Mouse (Mus musculus): Measurements from ENCODE around the gene Myo9a. TPM values are rescaled to one million over a fixed set of nuclear protein-coding genes. Genes with fewer than 3 reads are reported as not detected.
A peak's percentile ranks its signal among the peaks of the same experiment; 100 is the strongest.
"Not testable (repeated sequence)": the region's sequence is repeated elsewhere in the genome, so short reads cannot be mapped to it uniquely, and the experiment has no call there.

The Myo9a gene
- total and polyA plus RNA-seq, 3 experiments, result 0.82 to 35.7 (median 27.4) TPM

DNA sequence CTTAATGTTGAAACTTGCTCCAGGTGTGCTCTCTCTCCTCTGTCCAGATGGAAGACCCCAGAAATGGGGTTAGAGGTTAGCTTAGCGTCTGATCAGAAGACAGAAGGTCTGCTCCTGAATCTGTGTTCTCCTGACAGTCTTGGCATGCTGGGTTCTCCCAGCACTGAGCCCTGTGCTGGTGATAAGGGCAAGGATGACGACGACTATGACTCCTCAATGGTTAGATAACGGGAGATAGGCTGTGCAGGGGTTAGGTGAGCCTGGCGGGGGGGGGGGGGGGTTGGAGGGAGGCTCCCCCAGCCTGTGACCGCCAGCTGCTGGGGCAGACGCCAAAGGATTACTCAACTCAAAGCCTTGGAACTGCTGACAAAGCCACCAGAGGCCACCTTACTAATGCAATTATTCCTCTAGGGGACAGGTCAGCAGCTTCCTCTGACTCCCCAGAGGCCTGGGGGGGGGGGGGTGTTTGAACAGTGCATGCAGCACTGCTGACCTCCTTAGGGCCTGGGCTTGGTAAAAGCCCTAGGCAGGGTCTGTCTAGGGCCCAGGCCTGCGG is 201.9 kb downstream of the Myo9a start:
- no peaks in the 10 kb centered on the region for H3K4me1 ChIP-seq (ENCODE audit: insufficient read depth, low read depth, low read length)
- H3K4me3 ChIP-seq (ENCODE audit: low read depth, low read length), result no peak overlapping the region
- H3K9me3 ChIP-seq (replicated peaks), result no peaks in the 10 kb centered on the region
- H3K27me3 ChIP-seq (ENCODE audit: insufficient read depth, low read length), result peaks cover 45% of the 10 kb centered on the region
- DNase-seq (ENCODE audit: low spot score) (no peak), ATAC-seq (ENCODE audit: extremely low read depth, insufficient number of reproducible peaks, low FRiP score, poor library complexity, severe bottlenecking) (no peak)
- no peaks in the 10 kb centered on the region for H3K36me3 ChIP-seq (replicated peaks)
- TF ChIP-seq TAL1 (conservative IDR thresholded peaks at IDR 0.05; ENCODE audit: low read depth, low read length) (no peak), GATA1 (IDR thresholded peaks at IDR 0.05; ENCODE audit: borderline replicate concordance, low read length) (no peak), CTCF (IDR thresholded peaks at IDR 0.05; ENCODE audit: low read depth, low read length) (no peak), POLR2AphosphoS5 (IDR thresholded peaks at IDR 0.05; ENCODE audit: insufficient replicate concordance, low read depth, low read length) (no peak), GATA2 (IDR thresholded peaks at IDR 0.05; ENCODE audit: borderline replicate concordance, low read depth, low read length) (no peak)

DNA sequence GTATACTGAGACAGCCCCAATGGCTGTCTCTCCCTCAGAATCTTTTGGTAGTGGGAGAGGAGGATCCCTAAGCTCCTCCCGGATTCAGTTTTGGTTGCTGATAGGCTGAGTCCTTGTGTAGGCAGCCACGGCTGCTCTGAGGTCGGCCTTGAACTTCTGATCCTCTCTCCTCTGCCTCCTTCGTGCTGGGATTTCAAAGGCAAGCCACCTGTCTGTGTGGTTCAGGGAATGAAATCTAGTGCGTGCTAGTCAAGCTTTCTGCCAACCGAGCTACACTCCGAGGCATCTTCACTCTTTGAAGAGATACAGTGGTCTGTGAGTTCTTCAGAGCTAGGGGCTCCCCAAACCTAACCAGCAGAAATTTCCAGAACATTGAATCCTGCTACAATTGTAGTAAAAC is 202.9 kb downstream of the Myo9a start:
- TF ChIP-seq GATA2 (IDR thresholded peaks at IDR 0.05; ENCODE audit: borderline replicate concordance, low read depth, low read length), result no peak
- no peak for TF ChIP-seq CTCF (IDR thresholded peaks at IDR 0.05; ENCODE audit: low read depth, low read length)
- Histone ChIP-seq H3K27me3 (ENCODE audit: insufficient read depth, low read length) (peaks cover 53% of the 10 kb centered on the region), H3K4me1 (ENCODE audit: insufficient read depth, low read depth, low read length) (no peaks in the 10 kb centered on the region), H3K4me3 (ENCODE audit: low read depth, low read length) (no peak overlapping the region), H3K36me3 (replicated peaks) (no peaks in the 10 kb centered on the region), H3K9me3 (replicated peaks) (no peaks in the 10 kb centered on the region)
- DNase-seq (ENCODE audit: low spot score), result no peak
- no peak for ATAC-seq (ENCODE audit: extremely low read depth, insufficient number of reproducible peaks, low FRiP score, poor library complexity, severe bottlenecking)

DNA sequence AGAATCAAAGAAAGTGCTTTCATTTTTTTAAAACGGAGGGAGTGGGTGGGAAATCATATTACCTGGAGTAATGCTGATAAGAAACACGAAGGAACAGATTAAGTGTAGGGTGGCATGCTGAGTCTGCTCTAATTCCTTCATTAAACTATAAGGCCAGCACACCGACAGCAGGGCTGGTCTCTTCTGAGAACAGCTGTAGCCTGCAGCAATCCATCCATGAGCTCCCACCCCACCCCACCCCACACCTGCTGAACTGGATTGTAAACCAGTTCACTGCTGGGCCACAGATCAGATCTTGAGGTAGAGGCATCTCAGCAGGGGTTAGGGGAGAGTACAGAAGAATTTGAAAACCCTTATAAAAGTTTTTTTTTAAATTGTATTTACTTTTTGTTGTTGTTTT is 204.5 kb downstream of the Myo9a start:
- no peak for DNase-seq (ENCODE audit: low spot score)
- ATAC-seq (ENCODE audit: extremely low read depth, insufficient number of reproducible peaks, low FRiP score, poor library complexity, severe bottlenecking), result no peak
- no peaks in the 10 kb centered on the region for H3K9me3 ChIP-seq (replicated peaks)
- no peaks in the 10 kb centered on the region for H3K36me3 ChIP-seq (replicated peaks)
- H3K27me3 ChIP-seq (ENCODE audit: insufficient read depth, low read length), result peaks cover 44% of the 10 kb centered on the region
- no peaks in the 10 kb centered on the region for H3K4me1 ChIP-seq (ENCODE audit: insufficient read depth, low read depth, low read length)
- TF ChIP-seq CTCF (IDR thresholded peaks at IDR 0.05; ENCODE audit: low read depth, low read length) (no peak), GATA2 (IDR thresholded peaks at IDR 0.05; ENCODE audit: borderline replicate concordance, low read depth, low read length) (no peak), GATA1 (IDR thresholded peaks at IDR 0.05; ENCODE audit: borderline replicate concordance, low read length) (no peak), POLR2AphosphoS5 (IDR thresholded peaks at IDR 0.05; ENCODE audit: insufficient replicate concordance, low read depth, low read length) (no peak), TAL1 (conservative IDR thresholded peaks at IDR 0.05; ENCODE audit: low read depth, low read length) (no peak)
- no peak overlapping the region for H3K4me3 ChIP-seq (ENCODE audit: low read depth, low read length)

DNA sequence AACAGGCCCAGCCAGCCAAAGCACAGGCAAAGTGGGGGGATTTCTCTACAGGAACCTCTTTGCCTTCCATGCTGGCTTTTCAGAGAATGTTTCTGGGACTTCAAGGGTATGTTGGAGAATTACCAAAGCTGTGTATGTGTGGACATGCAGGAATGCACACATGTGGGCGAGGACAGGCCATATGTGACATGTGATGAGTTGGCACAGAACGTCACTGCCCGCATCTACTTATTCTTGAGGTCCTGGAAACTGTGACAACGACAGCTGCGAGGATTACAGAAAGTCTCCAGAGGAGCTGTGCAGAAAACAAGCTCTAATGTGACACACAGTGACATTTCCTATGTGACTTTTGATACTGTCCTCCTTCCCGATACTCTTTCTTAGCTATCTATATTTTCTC is 205.0 kb downstream of the Myo9a start:
- H3K9me3 ChIP-seq (replicated peaks), result no peaks in the 10 kb centered on the region
- no peak for DNase-seq (ENCODE audit: low spot score)
- H3K4me3 ChIP-seq (ENCODE audit: low read depth, low read length), result no peak overlapping the region
- H3K4me1 ChIP-seq (ENCODE audit: insufficient read depth, low read depth, low read length), result no peaks in the 10 kb centered on the region
- ATAC-seq (ENCODE audit: extremely low read depth, insufficient number of reproducible peaks, low FRiP score, poor library complexity, severe bottlenecking), result no peak
- no peak for TF ChIP-seq CTCF (IDR thresholded peaks at IDR 0.05; ENCODE audit: low read depth, low read length)
- no peak for TF ChIP-seq POLR2AphosphoS5 (IDR thresholded peaks at IDR 0.05; ENCODE audit: insufficient replicate concordance, low read depth, low read length)
- no peak for TF ChIP-seq GATA2 (IDR thresholded peaks at IDR 0.05; ENCODE audit: borderline replicate concordance, low read depth, low read length)
- TF ChIP-seq GATA1 (IDR thresholded peaks at IDR 0.05; ENCODE audit: borderline replicate concordance, low read length), result no peak
- no peak for TF ChIP-seq TAL1 (conservative IDR thresholded peaks at IDR 0.05; ENCODE audit: low read depth, low read length)
- peaks cover 45% of the 10 kb centered on the region for H3K27me3 ChIP-seq (ENCODE audit: insufficient read depth, low read length)
- no peaks in the 10 kb centered on the region for H3K36me3 ChIP-seq (replicated peaks)

DNA sequence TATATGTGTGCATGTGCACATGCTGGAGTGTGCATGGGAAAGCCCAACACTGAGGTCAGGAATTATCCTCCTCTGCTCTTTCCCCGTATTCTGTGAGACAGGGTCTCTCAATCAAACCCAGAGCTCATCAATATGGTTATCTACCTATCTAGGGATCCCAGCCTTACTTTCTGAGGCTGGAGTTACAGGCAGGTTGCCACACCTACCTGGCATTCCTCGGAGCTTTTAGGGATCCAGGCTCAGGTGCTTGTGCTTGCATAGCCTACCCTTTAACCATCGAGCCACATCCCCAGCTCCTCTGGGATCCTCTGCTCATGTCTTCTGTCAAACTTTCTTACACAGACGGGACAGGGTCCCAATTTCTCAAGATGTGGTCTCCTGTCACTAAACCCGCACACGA is 205.8 kb downstream of the Myo9a start:
- peaks cover 44% of the 10 kb centered on the region for H3K27me3 ChIP-seq (ENCODE audit: insufficient read depth, low read length)
- H3K4me3 ChIP-seq (ENCODE audit: low read depth, low read length), result no peak overlapping the region
- no peaks in the 10 kb centered on the region for H3K9me3 ChIP-seq (replicated peaks)
- no peak for ATAC-seq (ENCODE audit: extremely low read depth, insufficient number of reproducible peaks, low FRiP score, poor library complexity, severe bottlenecking)
- DNase-seq (ENCODE audit: low spot score), result no peak
- H3K36me3 ChIP-seq (replicated peaks), result no peaks in the 10 kb centered on the region
- no peaks in the 10 kb centered on the region for H3K4me1 ChIP-seq (ENCODE audit: insufficient read depth, low read depth, low read length)
- TF ChIP-seq GATA2 (IDR thresholded peaks at IDR 0.05; ENCODE audit: borderline replicate concordance, low read depth, low read length) (no peak), POLR2AphosphoS5 (IDR thresholded peaks at IDR 0.05; ENCODE audit: insufficient replicate concordance, low read depth, low read length) (no peak), GATA1 (IDR thresholded peaks at IDR 0.05; ENCODE audit: borderline replicate concordance, low read length) (no peak), CTCF (IDR thresholded peaks at IDR 0.05; ENCODE audit: low read depth, low read length) (no peak), TAL1 (conservative IDR thresholded peaks at IDR 0.05; ENCODE audit: low read depth, low read length) (no peak)

DNA sequence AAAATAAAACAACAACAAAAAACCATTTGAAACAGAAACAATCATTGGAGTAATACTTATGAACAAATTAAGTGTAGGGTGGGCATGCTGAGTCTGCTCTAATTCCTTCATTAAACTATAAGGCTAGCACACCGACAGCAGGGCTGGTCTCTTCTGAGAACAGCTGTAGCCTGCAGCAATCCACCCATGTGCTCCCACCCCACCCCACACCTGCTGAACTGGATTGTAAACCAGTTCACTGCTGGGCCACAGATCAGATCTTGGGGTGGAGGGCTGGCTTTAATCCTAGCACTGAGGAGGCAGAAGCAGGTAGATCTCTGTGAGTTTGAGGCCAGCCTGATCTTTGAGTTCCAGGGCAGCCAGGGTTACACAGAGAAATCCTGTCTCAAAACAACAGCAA is 207.4 kb downstream of the Myo9a start:
- not testable (repeated sequence) for H3K4me3 ChIP-seq (ENCODE audit: low read depth, low read length); H3K36me3 ChIP-seq (replicated peaks); DNase-seq (ENCODE audit: low spot score); H3K9me3 ChIP-seq (replicated peaks); ATAC-seq (ENCODE audit: extremely low read depth, insufficient number of reproducible peaks, low FRiP score, poor library complexity, severe bottlenecking); H3K4me1 ChIP-seq (ENCODE audit: insufficient read depth, low read depth, low read length)
- peaks cover 38% of the 10 kb centered on the region for H3K27me3 ChIP-seq (ENCODE audit: insufficient read depth, low read length)

DNA sequence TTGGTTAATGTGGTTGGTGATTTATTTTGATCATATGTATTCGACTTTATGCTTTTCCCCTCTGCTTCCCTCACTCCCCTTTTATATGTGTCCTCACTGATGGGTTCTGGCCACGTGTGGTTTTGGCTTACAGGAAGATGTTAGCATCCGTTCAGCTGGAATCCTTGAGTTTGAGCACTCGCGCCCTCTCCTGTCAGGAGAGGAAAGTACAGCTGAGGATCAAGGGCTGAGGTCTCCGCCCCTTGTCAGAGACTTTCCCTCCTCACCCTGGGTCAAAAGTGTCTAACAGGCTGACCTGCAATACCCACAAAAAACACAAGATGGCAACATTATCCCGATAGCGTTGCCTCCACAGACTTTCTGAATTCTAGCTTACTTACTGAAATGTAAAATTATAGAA is 208.6 kb downstream of the Myo9a start:
- DNase-seq (ENCODE audit: low spot score) (peak; percentile 64), ATAC-seq (ENCODE audit: extremely low read depth, insufficient number of reproducible peaks, low FRiP score, poor library complexity, severe bottlenecking) (peak; percentile 45)
- Histone ChIP-seq H3K36me3 (replicated peaks) (no peaks in the 10 kb centered on the region), H3K9me3 (replicated peaks) (no peaks in the 10 kb centered on the region), H3K27me3 (ENCODE audit: insufficient read depth, low read length) (peaks cover 29% of the 10 kb centered on the region), H3K4me3 (ENCODE audit: low read depth, low read length) (no peak overlapping the region), H3K4me1 (ENCODE audit: insufficient read depth, low read depth, low read length) (no peaks in the 10 kb centered on the region)
- TF ChIP-seq TAL1 (conservative IDR thresholded peaks at IDR 0.05; ENCODE audit: low read depth, low read length), result no peak
- TF ChIP-seq GATA1 (IDR thresholded peaks at IDR 0.05; ENCODE audit: borderline replicate concordance, low read length), result no peak
- TF ChIP-seq POLR2AphosphoS5 (IDR thresholded peaks at IDR 0.05; ENCODE audit: insufficient replicate concordance, low read depth, low read length), result no peak
- TF ChIP-seq CTCF (IDR thresholded peaks at IDR 0.05; ENCODE audit: low read depth, low read length), result peak; percentile 77
- TF ChIP-seq GATA2 (IDR thresholded peaks at IDR 0.05; ENCODE audit: borderline replicate concordance, low read depth, low read length), result no peak
